ENCODE assay signal across 11 mouse cellular contexts in genomic region chr17:84266161-84266948, GRCm38 (mm10).
DNase-seq lines count a peak whose midpoint lies in the region; ATAC-seq and TF ChIP-seq lines count a peak whose summit lies in the region.
"Had no signal": no experiment of that assay in that cellular context is flagged by ENCODE, and none has a peak within 500 bp of the region (broad histone marks: within the 10 kb centered on the region; RNA-seq: fewer than 3 reads in every experiment).

No protein-coding gene starts in this region.

- H3K9ac ChIP-seq in hindbrain, embryonic 11.5 days (ENCODE audit: low read depth, low read length), result no peak overlapping the region
- H3K9ac ChIP-seq in liver, embryonic 12.5 days, result no peak overlapping the region

- no peak for TF ChIP-seq CTCF in testis, adult 2 months (IDR thresholded peaks at IDR 0.05; ENCODE audit: control insufficient read depth, insufficient read depth, insufficient replicate concordance, low read depth, low read length)

- peaks cover 22% of the 10 kb centered on the region for H3K36me3 ChIP-seq in hindbrain, embryonic 10.5 days
- no peaks in the 10 kb centered on the region for H3K36me3 ChIP-seq in hindbrain, embryonic 11.5 days (ENCODE audit: control insufficient read depth, insufficient read depth, low read length)
- H3K36me3 ChIP-seq in testis, adult 2 months (ENCODE audit: control insufficient read depth, insufficient read depth, low read length), result no peaks in the 10 kb centered on the region
- H3K36me3 ChIP-seq in liver, embryonic 12.5 days, result peaks cover 20% of the 10 kb centered on the region

- no peak overlapping the region for H3K4me3 ChIP-seq in hindbrain, embryonic 10.5 days
- no peak overlapping the region for H3K4me3 ChIP-seq in hindbrain, embryonic 11.5 days (ENCODE audit: low read depth, low read length)
- H3K4me3 ChIP-seq in testis, adult 2 months (ENCODE audit: control insufficient read depth, low read depth, low read length), result no peak overlapping the region
- no peak overlapping the region for H3K4me3 ChIP-seq in liver, embryonic 12.5 days
- H3K4me3 ChIP-seq: megakaryocyte, embryonic 14.5 days had no signal

- no peak for TF ChIP-seq POLR2A in testis, adult 2 months (IDR thresholded peaks at IDR 0.05; ENCODE audit: control insufficient read depth, low read depth, low read length)

- WGBS in hindbrain, embryonic 10.5 days, result 85% methylated on average over 3 of the region's 3 CpGs
- WGBS in hindbrain, embryonic 11.5 days, result 87% methylated on average over 3 of the region's 3 CpGs
- WGBS in liver, embryonic 12.5 days (ENCODE audit: insufficient replicate concordance), result 77% methylated on average over 3 of the region's 3 CpGs

- 0 out of 2 replicates have a peak, but pooled peaks cover 2% of the 10 kb centered on the region for H3K9me3 ChIP-seq in hindbrain, embryonic 10.5 days
- H3K9me3 ChIP-seq in hindbrain, embryonic 11.5 days (ENCODE audit: control insufficient read depth, low read length), result no peaks in the 10 kb centered on the region
- H3K9me3 ChIP-seq in liver, embryonic 12.5 days (replicated peaks), result no peaks in the 10 kb centered on the region
- H3K9me3 ChIP-seq: megakaryocyte, embryonic 14.5 days had no signal

- 0 out of 2 replicates have a peak, but pooled peaks cover 3% of the 10 kb centered on the region for H3K4me1 ChIP-seq in hindbrain, embryonic 10.5 days (replicated peaks)
- H3K4me1 ChIP-seq in hindbrain, embryonic 11.5 days (replicated peaks; ENCODE audit: control insufficient read depth, insufficient read depth, low read length), result no peaks in the 10 kb centered on the region
- H3K4me1 ChIP-seq in testis, adult 2 months (ENCODE audit: control insufficient read depth, insufficient read depth, low read length), result peaks cover 2% of the 10 kb centered on the region; the same call in 1 of the 2 replicates
- H3K4me1 ChIP-seq in liver, embryonic 12.5 days, result peaks cover 60% of the 10 kb centered on the region

- H3K27ac ChIP-seq in hindbrain, embryonic 10.5 days, result peak overlapping the region; percentile 50
- H3K27ac ChIP-seq in hindbrain, embryonic 11.5 days (ENCODE audit: low read depth, low read length), result no peak overlapping the region
- peak overlapping the region; percentile 39 for H3K27ac ChIP-seq in testis, adult 2 months (ENCODE audit: control insufficient read depth, insufficient read depth, low read depth, low read length)
- peak overlapping the region; percentile 50 for H3K27ac ChIP-seq in liver, embryonic 12.5 days
- H3K27ac ChIP-seq: hindbrain, postnatal 0 days had no signal

- no peaks in the 10 kb centered on the region for H3K27me3 ChIP-seq in hindbrain, embryonic 10.5 days (ENCODE audit: insufficient read depth, poor library complexity, severe bottlenecking)
- no peaks in the 10 kb centered on the region for H3K27me3 ChIP-seq in hindbrain, embryonic 11.5 days (ENCODE audit: control insufficient read depth, insufficient read depth, low read length)
- no peaks in the 10 kb centered on the region for H3K27me3 ChIP-seq in testis, adult 2 months (ENCODE audit: control insufficient read depth, insufficient read depth, low read length)
- no peaks in the 10 kb centered on the region for H3K27me3 ChIP-seq in liver, embryonic 12.5 days (replicated peaks)
- H3K27me3 ChIP-seq: megakaryocyte, embryonic 14.5 days had no signal

- no peak for DNase-seq in hindbrain, embryonic 10.5 days (ENCODE audit: low spot score)
- DNase-seq in hindbrain, embryonic 11.5 days (ENCODE audit: low spot score), result no peak
- no peak for DNase-seq in testis, postnatal 14 days (ENCODE audit: low spot score)
- DNase-seq in thymus, postnatal 36 days, result no peak
- no peak for DNase-seq in cerebellum, postnatal 4 days (ENCODE audit: low spot score in 2 of 2)
- no peak for DNase-seq in spleen, postnatal 36 days (ENCODE audit: low spot score in 2 of 2)
- DNase-seq: cerebellum, adult 8-10 months had no signal

- no peak overlapping the region for H3K4me2 ChIP-seq in hindbrain, embryonic 11.5 days (replicated peaks; ENCODE audit: low read depth, low read length)
- H3K4me2 ChIP-seq in liver, embryonic 12.5 days, result no peak overlapping the region

- no peak for ATAC-seq in hindbrain, embryonic 11.5 days (ENCODE audit: low FRiP score)
- ATAC-seq in liver, embryonic 12.5 days, result no peak
- ATAC-seq: hindbrain, postnatal 0 days had no signal
